Mouse (Mus musculus): Measurements from ENCODE around the gene Rnf39. TPM values are rescaled to one million over a fixed set of nuclear protein-coding genes. Genes with fewer than 3 reads are reported as not detected.

Gene Rnf39
- polyA plus RNA-seq, 1 experiment from 2014 or later: 1.3 TPM

- Histone ChIP-seq H3K27ac (peak overlapping the region; percentile 84), H3K9ac (peak overlapping the region; percentile 87), H3K9me3 (no peaks in the 10 kb centered on the region), H3K4me2 (peak overlapping the region; percentile 90), H3K4me3 (peak overlapping the region; percentile 58), H3K27me3 (peaks cover 39% of the 10 kb centered on the region), H3K4me1 (replicated peaks) (peaks cover 47% of the 10 kb centered on the region), H3K36me3 (peaks cover 15% of the 10 kb centered on the region)
- WGBS: under 1% methylated on average over 62 of the region's 62 CpGs
- ATAC-seq (ENCODE audit: low FRiP score): peak; percentile 64
Measured at GRCm38 (mm10) chr17:36947051-36947819, 4.5 kb downstream of the Rnf39 start.

- Histone ChIP-seq H3K4me3 (no peak overlapping the region), H3K9me3 (no peaks in the 10 kb centered on the region), H3K27ac (0 out of 2 replicates have a peak overlapping the region, but pooled peaks have one; percentile 30), H3K36me3 (peaks cover 15% of the 10 kb centered on the region), H3K4me1 (replicated peaks) (peaks cover 38% of the 10 kb centered on the region), H3K9ac (no peak overlapping the region), H3K4me2 (no peak overlapping the region), H3K27me3 (peaks cover 29% of the 10 kb centered on the region)
- WGBS: 71% methylated on average over 1 of the region's 1 CpGs
- no peak for ATAC-seq (ENCODE audit: low FRiP score)
Measured at GRCm38 (mm10) chr17:36948286-36948685, 5.6 kb downstream of the Rnf39 start.

GRCm38 (mm10) chr17:36949265-36949664, 6.5 kb downstream of the Rnf39 start:
- Histone ChIP-seq H3K9ac (no peak overlapping the region), H3K4me3 (no peak overlapping the region), H3K4me1 (replicated peaks) (peaks cover 35% of the 10 kb centered on the region), H3K4me2 (no peak overlapping the region), H3K36me3 (peaks cover 15% of the 10 kb centered on the region), H3K27me3 (peaks cover 19% of the 10 kb centered on the region), H3K9me3 (no peaks in the 10 kb centered on the region), H3K27ac (no peak overlapping the region)
- WGBS: 95% methylated on average over 8 of the region's 8 CpGs
- ATAC-seq (ENCODE audit: low FRiP score): no peak

GRCm38 (mm10) chr17:36950981-36951947, 8.5 kb downstream of the Rnf39 start, which contains the start of gene Ppp1r11:
Ppp1r11 (minus strand) TSS chr17:36951741.
- WGBS: 2% methylated on average over 36 of the region's 36 CpGs
- H3K9ac ChIP-seq: peak within 1 kb of the TSS; percentile 80
- no peaks in the 10 kb centered on the region for H3K9me3 ChIP-seq
- H3K4me3 ChIP-seq: peak within 1 kb of the TSS; percentile 69
- peak; percentile 95 for ATAC-seq (ENCODE audit: low FRiP score)
- peaks cover 19% of the 10 kb centered on the region for H3K36me3 ChIP-seq
- H3K4me2 ChIP-seq: peak within 1 kb of the TSS; percentile 81
- peak within 1 kb of the TSS; percentile 92 for H3K27ac ChIP-seq
- H3K27me3 ChIP-seq: no peaks in the 10 kb centered on the region
- H3K4me1 ChIP-seq (replicated peaks): peaks cover 28% of the 10 kb centered on the region

- Histone ChIP-seq H3K9ac (no peak overlapping the region), H3K27me3 (no peaks in the 10 kb centered on the region), H3K36me3 (peaks cover 21% of the 10 kb centered on the region), H3K4me2 (no peak overlapping the region), H3K4me1 (replicated peaks) (peaks cover 29% of the 10 kb centered on the region), H3K9me3 (no peaks in the 10 kb centered on the region), H3K27ac (no peak overlapping the region), H3K4me3 (no peak overlapping the region)
- WGBS: 92% methylated on average over 2 of the region's 2 CpGs
- ATAC-seq (ENCODE audit: low FRiP score): no peak
Measured at GRCm38 (mm10) chr17:36952631-36953030, 9.9 kb downstream of the Rnf39 start.

- no peaks in the 10 kb centered on the region for H3K27me3 ChIP-seq
- 90% methylated on average over 1 of the region's 1 CpGs for WGBS
- ATAC-seq (ENCODE audit: low FRiP score): no peak
- no peak overlapping the region for H3K9ac ChIP-seq
- H3K27ac ChIP-seq: no peak overlapping the region
- peaks cover 29% of the 10 kb centered on the region for H3K4me1 ChIP-seq (replicated peaks)
- H3K4me2 ChIP-seq: no peak overlapping the region
- no peaks in the 10 kb centered on the region for H3K9me3 ChIP-seq
- no peak overlapping the region for H3K4me3 ChIP-seq
- H3K36me3 ChIP-seq: peaks cover 21% of the 10 kb centered on the region
Measured at GRCm38 (mm10) chr17:36953062-36953461, 10.3 kb downstream of the Rnf39 start.

- ATAC-seq (ENCODE audit: low FRiP score): peak; percentile 98
- under 1% methylated on average over 46 of the region's 46 CpGs for WGBS
- Histone ChIP-seq H3K27me3 (no peaks in the 10 kb centered on the region), H3K4me3 (peak within 1 kb of the TSS; percentile 69), H3K4me2 (peak within 1 kb of the TSS; percentile 70), H3K36me3 (peaks cover 6% of the 10 kb centered on the region; the same call in 1 of the 2 replicates), H3K9ac (peak within 1 kb of the TSS; percentile 85), H3K27ac (peak within 1 kb of the TSS; percentile 87), H3K9me3 (no peaks in the 10 kb centered on the region), H3K4me1 (replicated peaks) (peaks cover 23% of the 10 kb centered on the region)
Measured at GRCm38 (mm10) chr17:36957999-36958743, 15.5 kb downstream of the Rnf39 start, which contains the start of the genes Znrd1 and Znrd1as. Znrd1 (minus strand) TSS chr17:36958559. Znrd1as (plus strand) TSS chr17:36958592.

- peak overlapping the region; percentile 69 for H3K4me3 ChIP-seq
- WGBS: 10% methylated on average over 12 of the region's 12 CpGs
- no peaks in the 10 kb centered on the region for H3K9me3 ChIP-seq
- H3K27me3 ChIP-seq: no peaks in the 10 kb centered on the region
- H3K4me2 ChIP-seq: peak overlapping the region; percentile 70
- H3K4me1 ChIP-seq (replicated peaks): peaks cover 23% of the 10 kb centered on the region
- ATAC-seq (ENCODE audit: low FRiP score): peak; percentile 43
- H3K9ac ChIP-seq: peak overlapping the region; percentile 77
- H3K36me3 ChIP-seq: peaks cover 6% of the 10 kb centered on the region; the same call in 1 of the 2 replicates
- peak overlapping the region; percentile 78 for H3K27ac ChIP-seq
Measured at GRCm38 (mm10) chr17:36958884-36959283, 16.2 kb downstream of the Rnf39 start.

GRCm38 (mm10) chr17:36961125-36961524, 18.4 kb downstream of the Rnf39 start:
- Histone ChIP-seq H3K36me3 (peaks cover 3% of the 10 kb centered on the region; the same call in 1 of the 2 replicates), H3K27me3 (no peaks in the 10 kb centered on the region), H3K4me2 (no peak overlapping the region), H3K4me1 (replicated peaks) (peaks cover 23% of the 10 kb centered on the region), H3K4me3 (no peak overlapping the region), H3K9ac (no peak overlapping the region), H3K27ac (no peak overlapping the region), H3K9me3 (no peaks in the 10 kb centered on the region)
- ATAC-seq (ENCODE audit: low FRiP score): no peak
- WGBS: 80% methylated on average over 1 of the region's 1 CpGs

- Histone ChIP-seq H3K27me3 (no peaks in the 10 kb centered on the region), H3K9me3 (no peaks in the 10 kb centered on the region), H3K9ac (no peak overlapping the region), H3K4me3 (no peak overlapping the region), H3K4me2 (no peak overlapping the region), H3K36me3 (no peaks in the 10 kb centered on the region), H3K4me1 (replicated peaks) (no peaks in the 10 kb centered on the region), H3K27ac (no peak overlapping the region)
- no peak for ATAC-seq (ENCODE audit: low FRiP score)
- 83% methylated on average over 1 of the region's 1 CpGs for WGBS
Measured at GRCm38 (mm10) chr17:36966875-36967274, 24.2 kb downstream of the Rnf39 start.

GRCm38 (mm10) chr17:36970316-36970890, 27.7 kb downstream of the Rnf39 start:
- no peak for ATAC-seq (ENCODE audit: low FRiP score)
- Histone ChIP-seq H3K4me2 (no peak overlapping the region), H3K9me3 (no peaks in the 10 kb centered on the region), H3K36me3 (no peaks in the 10 kb centered on the region), H3K27ac (no peak overlapping the region), H3K4me3 (no peak overlapping the region), H3K27me3 (no peaks in the 10 kb centered on the region), H3K9ac (no peak overlapping the region), H3K4me1 (replicated peaks) (no peaks in the 10 kb centered on the region)
- WGBS: 85% methylated on average over 14 of the region's 14 CpGs
